Mouse (Mus musculus): Measurements from ENCODE around the gene Mfsd13b. TPM values are rescaled to one million over a fixed set of nuclear protein-coding genes. Genes with fewer than 3 reads are reported as not detected.

Mfsd13b gene
- not detected for total RNA-seq (2023)

GRCm38 (mm10) chr7:120982200-120982841, at the start of gene Mfsd13b, which contains the start of gene Cdr2:
Mfsd13b (plus strand) TSS chr7:120982509.
Cdr2 (minus strand) TSS chr7:120982312.

DNA sequence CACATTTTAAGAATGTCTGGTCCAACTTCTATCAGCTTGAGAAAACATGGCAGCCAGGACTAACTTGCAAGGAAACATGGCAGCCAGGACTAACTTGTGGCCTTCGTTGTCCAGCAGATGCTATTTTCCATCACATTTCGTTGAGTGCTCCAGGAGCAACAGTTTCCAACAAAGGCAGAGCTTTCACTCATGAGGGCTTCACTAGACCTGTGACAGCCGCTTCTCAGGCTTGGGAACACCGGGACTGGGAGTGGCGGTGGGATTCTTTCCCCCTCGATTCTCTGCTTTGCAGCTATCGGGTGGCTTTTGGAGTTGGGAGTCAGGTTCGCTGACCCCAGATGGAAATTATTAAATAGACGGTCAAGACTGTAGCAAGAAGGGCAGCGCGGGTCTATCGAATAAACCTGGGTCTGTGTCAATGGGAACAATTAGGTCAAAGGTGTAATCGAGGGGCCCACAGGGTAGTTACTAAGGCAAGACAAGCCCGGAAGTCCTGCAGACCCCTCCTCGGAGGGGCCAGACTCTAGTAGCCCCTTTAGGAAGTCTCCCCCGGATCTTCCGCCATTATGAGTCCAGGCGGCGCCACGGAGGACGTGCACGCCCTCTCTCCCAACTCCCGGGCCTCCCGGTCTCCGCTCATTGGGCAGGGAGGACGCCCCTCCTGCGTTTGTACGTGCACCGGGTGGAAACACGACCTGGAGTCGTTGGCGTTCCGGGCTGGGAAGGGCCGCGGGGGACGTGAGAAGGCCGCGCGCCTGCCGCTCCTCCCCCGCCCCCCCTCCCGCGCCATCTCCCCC, 51.7 kb downstream of the Mfsd13b start, which contains the start of gene Mettl9:
Gene Mettl9, plus strand, starts transcription at position 590 of the 797 bp plus-strand sequence.

Other genes starting within 250 kb of the Mfsd13b start
- gene Vwa3a, start 243.2 kb upstream of the Mfsd13b start, total RNA-seq (2023) = not detected
- not detected for gene Gm5737, start 170.1 kb upstream of the Mfsd13b start, total RNA-seq (2023)
- gene Eef2k, start 139.7 kb upstream of the Mfsd13b start, total RNA-seq (2023) = 10 to 100 TPM; 22.5 to 28.3 TPM
- gene Polr3e, start 64.8 kb upstream of the Mfsd13b start, total RNA-seq (2023) = 10 to 100 TPM; 39.0 to 44.5 TPM
- 1 to 10 TPM; 4.0 to 4.1 TPM for gene Cdr2, start 197 bp upstream of the Mfsd13b start, total RNA-seq (2023)
- gene Mettl9, start 51.9 kb downstream of the Mfsd13b start, total RNA-seq (2023) = 10 to 100 TPM; 21.1 to 23.3 TPM
- gene Igsf6, start 92.1 kb downstream of the Mfsd13b start, total RNA-seq (2023) = under 1 TPM in 1 of 2 experiments, not detected in 1; 0.81 TPM
- 1 to 10 TPM; 2.7 to 3.0 TPM for gene Otoa, start 99.1 kb downstream of the Mfsd13b start, total RNA-seq (2023)

Measured in B cell, adult 67 days (primary cell).